Mouse (Mus musculus) MN1 (cell line): ENCODE results near the gene Herc1.
A peak's percentile ranks its signal among the peaks of the same experiment; 100 is the strongest.

ENCODE experiments used
- DNase-seq: peaks from one replicate; pipeline ENCODE4 v3.0.0-alpha.2; 2016; ENCODE audit warnings: low spot score

The Herc1 gene

DNA sequence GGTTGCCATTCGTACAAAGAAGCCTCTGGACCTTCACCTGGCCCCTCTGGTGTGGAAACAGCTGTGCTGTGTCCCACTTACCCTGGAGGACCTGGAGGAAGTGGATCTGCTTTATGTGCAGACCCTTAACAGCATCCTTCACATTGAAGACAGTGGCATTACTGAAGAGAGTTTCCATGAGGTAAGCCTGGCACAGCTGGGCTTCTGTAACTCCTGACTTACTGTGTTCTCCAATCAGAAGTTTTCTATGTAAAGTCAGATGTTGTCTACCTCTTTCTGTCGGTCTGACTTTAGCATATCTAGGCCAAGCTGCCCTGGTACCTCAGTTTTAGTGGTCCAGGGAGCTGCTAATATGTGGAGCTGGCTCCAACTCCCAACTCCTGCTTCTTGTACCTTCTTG is 151.0 kb downstream of the Herc1 start:
- DNase-seq: no peak

DNA sequence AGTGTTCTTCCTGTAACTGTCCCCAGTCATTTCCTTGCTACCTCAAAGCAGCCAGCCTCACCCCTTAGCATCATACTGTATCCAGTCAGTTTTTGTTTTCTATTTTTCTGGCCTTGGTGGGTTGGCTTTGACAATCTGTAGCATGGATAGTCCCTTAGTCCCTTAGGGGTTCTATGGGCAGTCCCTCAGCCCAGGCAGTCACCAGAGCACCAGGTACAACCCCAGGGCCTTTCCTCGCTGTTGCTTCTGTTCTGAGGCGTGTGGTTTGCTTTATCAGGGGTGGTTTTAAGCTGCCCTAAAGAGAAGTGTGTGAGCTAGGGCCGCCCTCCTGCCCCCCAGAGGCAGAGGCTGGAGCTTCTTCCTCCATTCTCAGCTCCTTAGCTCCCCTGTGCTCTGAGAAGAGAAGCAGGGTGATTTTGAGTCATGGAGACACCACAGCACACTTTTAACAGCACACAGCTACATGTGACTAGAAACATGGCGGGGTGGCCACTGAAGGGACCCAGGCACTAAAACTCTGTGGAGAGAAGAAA is 153.7 kb downstream of the Herc1 start:
- DNase-seq: no peak

DNA sequence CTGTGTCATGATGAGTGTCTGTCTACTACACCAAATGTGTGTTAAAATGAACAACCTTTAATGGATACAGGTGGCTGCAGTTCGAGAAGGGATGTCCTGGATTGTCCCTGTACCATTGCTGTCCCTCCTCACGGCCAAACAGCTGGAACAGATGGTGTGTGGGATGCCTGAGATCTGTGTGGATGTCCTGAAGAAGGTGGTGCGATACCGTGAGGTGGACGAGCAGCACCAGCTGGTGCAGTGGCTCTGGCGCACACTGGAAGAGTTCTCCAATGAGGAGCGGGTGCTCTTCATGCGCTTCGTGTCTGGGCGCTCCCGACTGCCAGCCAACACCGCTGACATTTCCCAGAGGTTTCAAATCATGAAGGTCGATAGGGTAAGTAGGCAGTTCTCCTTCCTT is 154.3 kb downstream of the Herc1 start:
- no peak for DNase-seq

DNA sequence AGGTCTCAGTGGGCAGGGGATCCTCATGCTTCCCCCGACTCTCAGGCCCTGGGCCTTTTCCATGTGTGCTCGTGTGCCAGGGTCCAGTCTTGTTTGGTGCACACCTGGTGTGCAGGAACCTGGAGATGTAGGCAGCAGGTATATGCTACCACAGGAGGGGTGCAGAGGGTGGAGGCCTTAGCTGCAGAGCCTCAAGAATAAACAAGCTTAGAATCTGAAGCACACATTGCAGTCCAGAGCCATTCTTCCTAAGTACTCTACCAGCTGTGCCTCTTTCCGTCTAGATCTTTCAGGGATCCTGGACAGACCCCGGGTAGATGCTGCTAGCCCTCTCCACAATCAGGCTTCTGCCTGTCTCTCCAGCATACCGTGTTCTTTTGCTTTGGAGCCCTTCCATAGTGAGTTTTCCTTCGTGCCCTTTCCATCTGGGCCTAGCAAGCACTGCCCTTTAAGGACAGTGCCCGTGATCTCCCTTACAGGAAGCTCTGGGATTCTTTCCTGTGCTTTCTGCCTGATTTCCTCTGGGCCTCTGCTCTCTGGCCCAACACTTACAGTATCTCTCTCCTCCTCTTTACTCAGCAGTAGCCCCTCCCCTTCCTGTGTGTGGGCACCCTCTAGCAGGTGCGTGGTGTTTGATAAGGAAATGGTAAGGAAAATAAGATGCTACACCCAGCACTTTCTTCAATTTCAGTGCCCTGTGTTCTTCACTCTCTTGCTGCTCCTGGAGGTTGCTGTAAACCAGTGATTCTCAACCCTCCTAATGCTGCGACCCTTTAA is 155.1 kb downstream of the Herc1 start:
- DNase-seq: no peak

DNA sequence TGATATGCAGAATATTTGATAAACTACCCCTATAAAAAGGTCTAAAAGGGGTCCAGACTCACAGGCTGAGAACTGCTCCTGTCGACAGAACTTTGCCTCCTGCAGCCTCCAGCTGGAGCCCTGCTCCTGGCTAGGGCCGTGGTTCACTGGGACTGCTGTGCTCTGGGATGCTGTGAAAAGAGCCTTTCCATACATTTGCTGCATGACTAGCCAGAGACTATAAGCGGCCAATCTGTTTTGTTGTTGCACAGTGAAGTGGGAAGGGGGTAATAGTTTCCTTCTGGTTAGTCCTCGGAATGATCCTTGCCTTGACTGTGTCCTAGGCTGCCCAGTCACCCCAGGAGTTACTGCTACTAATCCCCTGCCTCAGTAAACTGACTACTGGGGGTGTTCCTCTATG is 155.8 kb downstream of the Herc1 start:
- DNase-seq: no peak

DNA sequence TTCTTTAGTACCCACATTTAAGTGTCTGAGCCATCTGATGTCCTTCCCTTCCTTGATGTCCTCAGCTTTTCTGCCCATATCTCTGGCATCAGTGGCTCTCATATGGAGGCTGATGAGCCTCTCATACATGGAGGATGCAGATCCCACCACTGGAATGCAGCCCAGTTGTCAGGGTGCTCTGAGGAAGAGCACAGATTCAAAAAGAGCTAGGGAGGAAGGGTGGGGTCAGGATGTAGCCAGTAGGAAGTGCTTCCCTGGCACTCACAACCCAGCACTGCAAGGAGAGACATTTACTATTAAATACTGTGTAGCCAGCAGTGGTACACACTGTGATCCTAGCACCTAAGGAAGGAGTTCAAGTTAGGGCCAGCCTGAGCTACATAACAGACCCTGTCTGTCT is 156.2 kb downstream of the Herc1 start:
- no peak for DNase-seq

DNA sequence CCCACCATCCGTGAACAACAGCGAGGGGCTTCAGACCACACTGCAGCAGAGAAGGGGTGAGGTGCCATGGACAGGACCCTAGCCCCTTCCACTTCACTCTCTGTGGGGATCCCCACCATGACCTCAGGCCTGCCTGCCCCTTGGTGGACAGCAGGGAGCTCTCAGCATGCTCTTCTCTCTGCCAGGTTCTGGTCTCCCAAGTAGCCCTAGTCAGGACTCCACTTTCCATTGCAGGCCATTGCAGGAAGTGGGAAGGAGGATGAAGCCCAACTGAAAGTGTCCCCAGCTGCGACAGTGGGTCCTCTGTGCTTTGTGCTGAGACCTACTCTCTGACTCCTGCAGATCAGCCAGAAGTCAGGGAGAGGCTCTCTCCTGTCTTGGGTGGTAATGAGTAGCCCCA is 157.4 kb downstream of the Herc1 start:
- no peak for DNase-seq

DNA sequence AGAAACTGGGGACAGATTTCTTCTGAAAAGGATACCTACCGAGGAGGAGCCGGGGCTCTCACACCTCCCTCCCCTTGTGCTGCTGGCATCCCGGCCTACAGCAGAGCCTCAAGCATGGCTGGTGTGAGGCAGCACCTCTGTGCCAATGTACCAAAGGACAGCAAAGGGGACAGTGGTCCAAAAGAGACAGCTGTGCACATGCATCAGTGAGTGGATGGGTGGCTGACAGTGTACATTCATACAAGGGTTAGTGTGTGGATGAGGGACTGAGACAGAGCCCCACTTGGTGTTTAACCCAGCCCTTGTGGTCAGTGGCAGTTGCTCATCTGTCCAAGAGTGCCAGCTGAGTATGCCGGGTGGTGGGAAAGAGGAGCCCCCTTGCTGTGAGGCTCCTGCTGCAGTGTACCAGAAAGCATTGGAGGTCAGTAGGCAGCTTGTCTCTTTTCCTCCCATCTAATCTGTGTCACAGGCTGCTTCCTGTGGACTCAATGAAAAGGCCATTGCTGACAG is 158.7 kb downstream of the Herc1 start:
- no peak for DNase-seq

DNA sequence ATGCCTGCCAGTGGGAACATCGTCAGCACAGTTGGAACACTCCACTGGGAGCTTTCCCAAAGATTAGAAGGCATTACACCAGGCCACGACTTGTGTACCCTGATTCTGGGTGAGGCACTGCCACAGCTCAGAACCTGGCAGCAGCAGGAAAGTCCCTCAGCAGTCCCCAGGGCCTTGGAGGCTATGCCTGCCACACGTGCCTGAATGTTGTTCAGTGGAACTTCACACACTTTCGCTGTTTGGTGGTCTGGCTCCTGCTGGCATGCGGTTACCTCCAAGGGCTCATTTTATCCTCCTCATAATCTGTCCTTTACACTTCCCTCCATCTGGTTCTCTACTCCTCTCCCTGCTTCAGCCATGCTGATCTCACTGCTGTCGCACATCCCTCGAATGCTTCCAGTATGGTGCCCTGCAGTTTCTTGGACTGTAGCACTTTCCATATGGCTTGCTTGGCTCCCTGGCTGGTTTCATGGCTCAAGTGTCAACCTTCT is 160.1 kb downstream of the Herc1 start:
- DNase-seq: peak; percentile 33

DNA sequence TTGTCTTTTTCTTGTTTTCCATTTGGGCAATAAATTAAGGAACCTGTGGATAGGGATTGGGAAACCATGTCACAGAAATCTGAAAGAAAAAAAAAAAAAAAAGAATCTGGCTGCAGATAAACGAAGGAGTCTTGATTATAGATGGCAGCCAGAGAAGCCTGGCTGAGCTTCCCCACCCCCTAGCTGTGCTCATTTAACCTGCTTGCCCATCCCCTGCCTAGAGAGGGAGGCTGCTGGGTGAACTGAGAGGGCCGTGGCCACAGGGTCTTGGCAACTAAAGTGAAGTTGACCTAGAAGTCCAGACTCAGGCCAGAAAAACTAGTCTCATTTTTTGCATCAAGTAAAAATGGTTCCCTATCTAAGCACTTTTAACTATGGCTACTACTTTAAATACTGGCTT is 160.7 kb downstream of the Herc1 start:
- peak; percentile 30 for DNase-seq

DNA sequence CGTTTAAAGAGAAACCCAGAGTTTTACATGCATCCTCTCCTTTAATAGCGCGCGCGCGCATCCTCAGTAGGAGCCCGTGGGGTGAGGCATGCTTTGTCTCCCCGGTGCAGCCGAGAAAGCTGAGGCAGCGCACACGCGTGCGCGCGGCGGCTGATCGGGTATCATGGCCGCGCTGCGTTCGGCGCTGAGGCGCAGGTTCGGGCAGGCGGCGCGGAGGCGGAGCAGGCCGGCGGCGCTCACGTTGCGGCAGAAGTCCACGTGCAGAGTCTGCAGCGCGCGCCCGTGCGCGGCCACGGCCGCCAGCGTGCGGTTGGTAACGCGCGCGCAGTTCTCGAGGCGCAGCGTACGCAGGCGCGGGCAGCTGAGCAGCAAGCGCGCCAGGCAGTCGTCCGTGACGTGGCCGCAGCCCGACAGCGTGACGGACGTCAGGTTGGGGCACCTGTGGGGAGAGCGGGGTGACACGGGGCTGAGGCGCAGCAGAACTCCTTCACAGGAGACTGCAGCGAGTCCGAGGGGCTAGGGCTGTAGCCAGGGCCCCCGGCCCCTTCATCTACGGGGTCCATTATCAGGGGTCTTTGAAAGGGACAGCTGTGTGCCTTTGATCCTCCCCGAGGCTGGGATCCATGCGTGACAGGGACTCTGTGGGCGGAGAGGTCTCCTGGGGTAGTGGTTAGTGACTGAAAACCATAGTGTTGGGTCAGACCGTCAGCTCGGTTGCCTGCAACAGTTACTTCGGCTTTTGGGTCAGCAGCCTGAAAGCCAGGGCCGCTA is 161.5 kb downstream of the Herc1 start:
- peak; percentile 93 for DNase-seq

DNA sequence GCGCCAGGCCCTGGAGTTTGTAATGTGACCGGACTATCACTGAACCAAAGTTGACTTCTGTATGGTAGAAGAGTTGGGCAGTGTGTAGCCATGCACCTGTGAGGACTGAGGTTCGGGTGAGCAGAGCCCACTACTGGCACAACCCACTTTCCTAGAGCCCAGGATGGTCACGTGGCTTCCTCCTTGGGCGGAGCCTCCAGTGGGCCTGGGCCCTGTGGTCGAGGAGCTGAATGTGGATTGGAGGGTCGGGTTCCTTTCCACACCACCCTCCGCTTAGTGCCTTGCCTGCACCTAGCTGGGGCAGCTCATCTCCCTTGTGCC is 162.1 kb downstream of the Herc1 start:
- DNase-seq: peak; percentile 81

DNA sequence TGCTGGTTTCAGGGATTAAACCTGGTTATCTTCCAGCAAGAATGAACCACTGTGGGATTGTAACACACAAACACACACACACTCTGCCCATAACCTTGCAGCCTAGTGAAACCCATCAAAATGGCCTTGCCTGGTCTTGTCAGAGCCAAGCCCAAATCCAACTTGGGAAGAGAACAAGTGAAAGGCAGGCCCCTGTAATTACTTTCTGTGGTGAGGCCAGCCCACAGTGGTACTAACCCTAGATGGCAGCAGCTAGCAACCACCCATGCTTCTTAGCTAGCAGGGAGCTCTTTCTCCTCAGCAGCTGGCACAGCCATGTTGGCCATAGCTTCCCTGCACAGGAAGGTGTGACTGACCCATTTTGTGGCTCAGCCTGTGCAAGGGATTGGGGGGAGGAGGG is 162.9 kb downstream of the Herc1 start:
- DNase-seq: peak; percentile 60

DNA sequence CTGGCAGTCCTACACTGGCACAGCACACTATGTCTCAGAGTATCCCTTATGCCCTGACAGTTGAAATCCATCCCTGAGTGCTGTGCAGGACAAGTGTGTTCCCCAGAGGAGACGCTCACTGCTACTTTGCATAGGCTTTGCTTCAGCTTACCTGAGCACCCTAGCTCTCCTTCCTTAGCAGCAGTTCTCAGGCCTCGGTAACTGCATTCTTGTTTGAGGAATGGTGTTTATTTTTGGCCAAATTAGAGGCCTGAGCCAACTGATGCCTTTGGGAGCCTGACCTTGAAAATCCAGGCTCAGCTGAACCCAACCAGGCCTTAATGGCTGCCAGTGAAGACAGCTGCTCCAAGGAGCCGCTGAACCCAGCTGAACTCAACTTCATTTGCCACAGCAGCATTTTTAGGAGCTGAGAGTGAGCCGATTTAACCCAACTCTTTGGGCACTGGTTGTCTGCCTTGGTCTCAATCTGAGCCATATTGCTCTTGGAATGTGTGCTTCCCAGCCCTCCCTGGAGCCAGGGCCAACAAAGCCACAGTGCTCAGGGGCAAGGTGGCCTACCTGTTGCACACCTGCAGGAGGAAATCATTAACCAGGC is 163.5 kb downstream of the Herc1 start:
- no peak for DNase-seq

DNA sequence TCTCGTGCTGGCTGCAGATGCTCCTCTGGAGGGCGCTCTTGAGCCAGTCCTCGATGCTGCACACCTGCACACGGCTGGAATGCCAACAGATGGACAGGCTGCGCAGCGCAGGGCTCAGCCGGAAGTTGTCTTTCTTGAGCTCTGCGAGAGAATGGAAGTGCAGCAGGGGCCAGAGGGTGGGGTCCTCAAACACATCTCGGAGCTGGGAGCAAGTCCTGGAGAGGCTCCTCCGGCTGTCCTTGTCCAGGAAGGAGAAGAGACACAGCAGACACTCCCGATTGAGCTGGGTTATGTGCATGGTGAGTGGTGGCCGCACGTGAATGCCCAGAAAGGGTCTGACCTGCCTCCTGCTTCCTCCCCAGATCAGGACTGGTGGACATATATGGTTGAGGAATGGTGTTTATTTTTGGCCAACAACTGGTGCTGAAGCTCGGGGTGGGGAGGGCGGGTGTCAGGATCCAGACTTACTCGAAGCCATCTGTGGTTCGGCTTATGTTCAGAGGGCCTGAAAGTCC is 164.1 kb downstream of the Herc1 start, which contains the start of gene Fbxl22:
Gene Fbxl22 (minus strand): TSS at position 338 of the 515 bp plus-strand sequence.
- DNase-seq: no peak

DNA sequence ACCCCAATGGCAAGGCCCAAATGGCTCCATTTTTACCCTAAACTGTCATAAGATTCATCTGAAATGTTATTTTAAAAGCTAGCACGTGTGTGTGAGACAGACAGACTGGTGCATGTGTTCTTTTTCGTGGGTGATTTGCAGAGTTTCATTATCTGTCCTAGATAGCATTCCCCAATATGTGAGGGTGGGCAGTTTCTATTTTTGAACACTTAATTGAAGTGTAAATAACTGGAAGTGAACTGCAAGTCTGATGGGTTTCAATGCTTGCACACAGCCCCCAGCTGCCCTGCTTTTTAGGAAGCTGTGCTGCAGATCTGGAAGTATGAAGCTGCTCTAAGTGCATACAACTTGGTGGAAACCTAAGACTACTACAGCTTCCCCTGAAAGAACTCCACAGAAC is 164.9 kb downstream of the Herc1 start:
- DNase-seq: no peak

DNA sequence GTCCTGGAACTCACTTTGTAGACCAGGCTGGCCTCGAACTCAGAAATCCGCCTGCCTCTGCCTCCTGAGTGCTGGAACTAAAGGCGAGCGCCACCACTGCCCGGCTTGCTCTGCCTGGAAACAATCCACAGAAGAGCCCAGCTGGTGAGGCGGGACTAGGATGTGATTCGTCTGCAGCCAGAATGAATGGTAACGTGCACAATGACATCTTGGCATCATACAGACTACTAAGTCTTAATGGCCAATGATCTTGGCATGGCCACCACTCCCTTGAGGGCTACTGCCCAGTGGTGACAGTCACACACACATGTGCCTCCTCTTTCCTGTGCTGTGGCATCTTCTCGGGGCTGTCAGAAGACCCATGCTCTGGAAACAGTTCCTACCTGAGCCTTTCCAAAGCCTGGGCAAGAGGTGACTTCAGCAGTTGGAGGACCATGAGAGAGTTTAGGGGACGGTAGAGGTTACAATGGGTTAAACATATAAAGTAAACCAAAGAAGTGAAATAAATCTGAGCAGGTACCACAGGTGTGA is 165.5 kb downstream of the Herc1 start:
- no peak for DNase-seq

DNA sequence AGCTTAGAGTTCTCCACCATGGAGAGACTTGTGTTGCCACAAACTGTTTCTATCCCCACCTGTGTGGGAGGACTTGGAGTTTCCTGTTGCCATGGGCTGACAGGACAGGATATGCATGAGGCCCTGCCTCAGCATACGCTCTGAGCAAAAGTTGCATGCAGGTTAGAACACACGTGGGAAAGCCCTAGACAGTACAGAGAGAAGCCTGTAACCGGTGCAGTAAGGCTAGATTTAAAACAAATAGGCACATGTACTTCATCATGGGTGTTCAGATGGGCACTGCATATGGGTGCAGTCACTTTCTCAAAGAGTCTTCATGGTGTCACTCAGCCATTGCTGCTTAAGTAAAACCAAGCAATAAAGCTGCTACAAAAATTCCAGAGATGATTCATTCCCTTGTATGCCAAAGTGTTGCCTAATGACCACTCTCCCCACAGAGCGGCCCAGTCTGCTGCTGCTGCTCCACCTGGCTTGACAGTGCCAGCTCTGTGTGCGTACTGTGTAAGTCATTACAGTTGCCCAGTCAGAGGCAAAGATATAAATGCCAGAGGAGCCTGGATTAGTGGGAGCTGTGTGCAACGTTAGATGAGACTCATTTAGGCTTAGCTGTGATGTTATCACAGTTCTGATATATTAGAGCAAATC is 166.2 kb downstream of the Herc1 start:
- DNase-seq: peak; percentile 43

DNA sequence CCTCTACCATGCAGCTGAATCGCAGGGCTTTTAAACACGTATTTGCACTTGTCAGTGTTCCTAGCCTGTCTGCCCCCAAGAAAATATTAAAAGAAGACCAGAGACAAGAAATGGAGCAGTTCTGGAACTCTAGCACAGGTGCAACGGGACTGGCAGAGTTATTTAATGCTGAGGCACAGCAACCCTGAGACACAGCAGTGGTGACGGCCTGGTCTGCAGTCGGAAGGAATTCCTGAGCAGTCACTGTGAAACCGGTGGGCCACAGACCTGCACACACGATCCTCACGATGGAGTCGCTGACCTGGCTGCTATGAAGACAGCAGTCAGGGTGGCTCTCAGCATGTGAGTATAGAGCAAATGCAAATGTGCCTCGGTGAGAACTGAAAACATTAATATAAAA is 167.5 kb downstream of the Herc1 start:
- no peak for DNase-seq

DNA sequence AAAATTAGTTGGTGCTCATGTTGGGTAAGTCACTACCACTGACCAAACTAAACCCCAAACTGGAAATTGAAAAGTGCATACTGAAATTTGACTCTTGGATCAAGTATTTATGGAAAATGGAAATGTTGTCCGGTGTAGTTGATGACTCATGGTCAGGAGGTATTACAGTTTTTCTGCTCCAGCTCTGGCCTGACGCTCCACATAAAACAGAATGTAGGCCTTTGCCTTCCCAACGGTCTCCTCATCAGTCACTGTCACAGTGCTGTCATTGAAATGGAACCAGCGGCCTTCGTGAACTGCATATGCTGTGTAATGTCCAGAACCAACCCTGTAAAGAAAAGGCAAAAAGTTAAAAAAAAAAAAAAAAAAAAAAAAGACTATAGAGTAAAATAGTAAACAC is 168.0 kb downstream of the Herc1 start:
- no peak for DNase-seq

DNA sequence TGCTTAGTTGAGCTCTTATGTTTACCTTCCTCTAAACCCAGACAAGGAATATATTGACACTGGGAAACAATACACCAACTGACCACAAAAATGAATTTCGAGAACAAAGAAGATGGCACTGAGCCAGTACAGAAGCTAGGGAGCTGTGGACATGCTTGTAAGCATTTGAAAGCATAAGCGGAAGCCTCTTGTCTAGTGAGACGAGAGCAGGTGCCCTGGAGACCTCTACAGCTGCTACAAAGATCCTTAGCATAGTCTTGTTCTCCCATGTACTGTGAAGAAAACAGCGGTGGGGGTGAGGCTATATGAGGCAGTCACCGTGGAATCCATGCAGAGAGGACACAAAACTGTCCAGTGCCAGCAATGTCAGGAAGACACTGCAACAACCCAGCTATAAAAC is 168.7 kb downstream of the Herc1 start:
- DNase-seq: peak; percentile 20

DNA sequence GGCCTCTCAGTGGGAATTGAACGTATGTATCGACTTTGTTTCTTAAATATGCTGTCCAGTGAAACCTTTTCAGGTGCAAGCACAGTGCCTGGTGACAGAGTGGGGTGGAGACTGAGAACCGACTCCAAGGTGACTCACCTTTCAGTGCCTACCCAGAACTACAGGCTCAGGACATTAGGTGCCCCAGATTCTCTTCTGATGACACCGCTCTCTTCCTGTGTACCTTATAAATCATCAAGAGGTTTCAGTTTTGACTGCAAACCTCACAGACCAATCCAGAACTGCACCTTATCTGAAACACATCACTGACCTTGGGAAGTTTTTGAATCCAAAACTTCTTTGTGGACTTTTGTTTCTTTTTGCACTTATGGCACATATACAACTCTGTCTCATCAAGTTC is 170.0 kb downstream of the Herc1 start:
- DNase-seq: no peak
